In genomic region chr9:29472226-29472625, GRCm38 (mm10) we compare ENCODE assay signal across 19 mouse cellular contexts.
DNase-seq lines count a peak whose midpoint lies in the region; ATAC-seq and TF ChIP-seq lines count a peak whose summit lies in the region.
"Had no signal": no experiment of that assay in that cellular context is flagged by ENCODE, and none has a peak within 500 bp of the region (broad histone marks: within the 10 kb centered on the region; RNA-seq: fewer than 3 reads in every experiment).

No protein-coding gene starts in this region.

- no peak for TF ChIP-seq CTCF in cerebellum, adult 2 months (IDR thresholded peaks at IDR 0.05; ENCODE audit: borderline replicate concordance, insufficient read depth, low read depth, low read length)
- no peak for TF ChIP-seq CTCF in layer of hippocampus, adult 2 months (conservative IDR thresholded peaks at IDR 0.05)
- TF ChIP-seq CTCF in cortical plate, adult 2 months (IDR thresholded peaks at IDR 0.05; ENCODE audit: extremely low read depth, insufficient read depth, low read length), result no peak

- no peak for ATAC-seq in cerebellum, adult (ENCODE audit: insufficient number of reproducible peaks, low FRiP score, low TSS enrichment)
- ATAC-seq in megakaryocyte progenitor cell, adult 5-6 weeks (replicated peaks; ENCODE audit: poor library complexity), result no peak
- ATAC-seq: hindbrain, embryonic 16.5 days; intestine, embryonic 16.5 days had no signal

- no peak for TF ChIP-seq POLR2A in cerebellum, adult 2 months (IDR thresholded peaks at IDR 0.05; ENCODE audit: borderline replicate concordance, insufficient read depth, low read length)
- TF ChIP-seq POLR2A in cortical plate, adult 2 months (IDR thresholded peaks at IDR 0.05; ENCODE audit: extremely low read depth, insufficient read depth, low read length), result no peak

- WGBS in cerebellum, adult 2 months, result 34% methylated on average over 4 of the region's 4 CpGs

- peak in 1 of 2 experiments; percentile 31 for DNase-seq in cerebellum, adult 2 months
- DNase-seq in layer of hippocampus, adult 2 months (ENCODE audit: low spot score in 2 of 2), result no peak
- no peak for DNase-seq in layer of hippocampus, postnatal 25 days (ENCODE audit: extremely low spot score in 1 of 2, low spot score in 1 of 2)
- peak; percentile 58 to 87 for DNase-seq in left cerebral cortex, postnatal 25 days (ENCODE audit: low spot score in 2 of 2)
- DNase-seq in kidney, adult 8-10 months, result no peak
- DNase-seq: adrenal gland, postnatal 25 days; gastrocnemius, postnatal 25 days; lung, postnatal 4 days; thymus, postnatal 14 days had no signal

- no peak overlapping the region for H3K4me3 ChIP-seq in cerebellum, adult 2 months (replicated peaks; ENCODE audit: insufficient read depth, low read depth, low read length)
- no peak overlapping the region for H3K4me3 ChIP-seq in layer of hippocampus, adult 2 months
- H3K4me3 ChIP-seq in cortical plate, adult 2 months (ENCODE audit: insufficient read depth, low read length), result no peak overlapping the region
- H3K4me3 ChIP-seq: embryonic facial prominence, embryonic 15.5 days; kidney, embryonic 15.5 days; lung, embryonic 15.5 days had no signal

- 0 out of 2 replicates have a peak overlapping the region, but pooled peaks have one; percentile 30 for H3K27ac ChIP-seq in cerebellum, adult 2 months (ENCODE audit: insufficient read depth, low read length)
- peak overlapping the region; percentile 46; the same call in 1 of the 2 replicates for H3K27ac ChIP-seq in layer of hippocampus, adult 2 months
- H3K27ac ChIP-seq in cortical plate, adult 2 months (ENCODE audit: insufficient read depth, low read length), result peak overlapping the region; percentile 4; the same call in 1 of the 2 replicates
- H3K27ac ChIP-seq: embryonic facial prominence, embryonic 15.5 days; kidney, embryonic 15.5 days; liver, embryonic 14.5 days; lung, embryonic 15.5 days; stomach, postnatal 0 days had no signal

- no peaks in the 10 kb centered on the region for H3K27me3 ChIP-seq in cerebellum, adult 2 months (ENCODE audit: control insufficient read depth, insufficient read depth, low read length)
- H3K27me3 ChIP-seq: embryonic facial prominence, embryonic 15.5 days; kidney, embryonic 15.5 days; lung, embryonic 15.5 days had no signal

- intact Hi-C loops in left cerebral cortex, postnatal 25 days (cut with DNase I), result loop anchor here (1.0 to 5.0 kb wide), 2 partner anchors 87 to 175 kb away; no protein-coding TSS in a partner anchor

- H3K4me1 ChIP-seq in cerebellum, adult 2 months (ENCODE audit: control insufficient read depth, insufficient read depth, low read length), result peaks cover 11% of the 10 kb centered on the region
- H3K4me1 ChIP-seq in cortical plate, adult 2 months (ENCODE audit: control insufficient read depth, insufficient read depth, low read length), result peaks cover 2% of the 10 kb centered on the region; the same call in 1 of the 2 replicates
- H3K4me1 ChIP-seq: embryonic facial prominence, embryonic 15.5 days; kidney, embryonic 15.5 days; lung, embryonic 15.5 days had no signal

Comparison
In these comparisons a context has a peak if more than half of its experiments do, and no peak if none do; other contexts are left out.
1. DNase-seq: peak in left cerebral cortex, postnatal 25 days (2 of 2); none in layer of hippocampus, adult 2 months (0 of 2), layer of hippocampus, postnatal 25 days (0 of 2) and kidney, adult 8-10 months (0 of 2).
2. Peak in every context shown above with its lines, with median percentiles within 50 percentile points of each other: H3K27ac ChIP-seq.